Mouse (Mus musculus): ENCODE measurements around the gene Pdss2. TPM values are rescaled to one million over a fixed set of nuclear protein-coding genes. Genes with fewer than 3 reads are reported as not detected.

The Pdss2 gene
- polyA plus RNA-seq, 1 experiment: 5.6 TPM

DNA sequence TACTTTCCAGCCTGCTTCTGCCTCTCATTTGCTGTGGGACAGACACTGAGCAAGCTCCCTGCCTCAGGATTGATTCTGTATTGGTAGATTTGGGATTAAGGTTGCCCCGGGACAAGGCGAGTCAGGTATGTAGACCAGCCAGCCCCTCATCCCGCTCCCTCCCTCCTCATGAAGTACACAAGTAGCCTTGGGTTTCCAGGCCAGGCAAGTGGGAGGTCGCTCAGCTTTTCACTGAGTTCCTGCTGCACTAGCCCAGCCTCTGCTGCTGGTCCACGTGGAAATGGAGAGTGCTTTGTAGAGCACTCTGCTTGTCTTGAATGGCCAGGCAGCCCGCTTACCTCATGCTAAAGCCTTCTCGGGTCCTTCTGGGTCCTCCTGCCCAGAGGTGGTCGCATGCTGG is 268.7 kb downstream of the Pdss2 start:
- DNase-seq: no peak
- Histone ChIP-seq H3K4me3 (replicated peaks; ENCODE audit: extremely low read depth, low read depth, low read length) (no peak overlapping the region), H3K4me1 (ENCODE audit: control insufficient read depth, insufficient read depth, low read length) (peaks cover 2% of the 10 kb centered on the region; the same call in 1 of the 2 replicates)
- 59% methylated on average over 8 of the region's 8 CpGs for WGBS
- TF ChIP-seq CTCF (IDR thresholded peaks at IDR 0.05; ENCODE audit: insufficient read depth, low read length): no peak
- TF ChIP-seq POLR2A (IDR thresholded peaks at IDR 0.05; ENCODE audit: borderline replicate concordance, extremely low read depth, low read depth, low read length): no peak

DNA sequence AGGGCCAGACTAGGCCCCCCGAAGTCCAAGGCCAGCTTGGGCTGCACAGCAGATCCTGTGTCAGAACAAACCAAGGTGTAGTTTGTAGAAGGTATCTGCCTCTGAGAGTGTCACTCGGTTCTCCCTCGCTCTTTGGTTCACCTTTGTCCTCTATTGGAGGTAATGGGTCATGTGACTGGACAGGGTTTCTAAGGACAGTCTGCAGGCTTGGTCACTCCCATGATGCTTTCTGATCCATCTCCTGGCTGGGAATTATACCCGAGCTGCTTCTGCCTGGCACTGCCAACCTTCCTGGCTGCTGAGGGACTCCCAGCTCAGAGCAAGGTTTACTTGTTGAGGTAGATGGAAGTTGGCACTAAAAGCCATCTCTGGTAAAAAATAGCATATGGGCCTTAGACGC is 269.6 kb downstream of the Pdss2 start:
- no peak for DNase-seq
- no peak overlapping the region for H3K4me3 ChIP-seq (replicated peaks; ENCODE audit: extremely low read depth, low read depth, low read length)
- no peak for TF ChIP-seq POLR2A (IDR thresholded peaks at IDR 0.05; ENCODE audit: borderline replicate concordance, extremely low read depth, low read depth, low read length)
- no peak for TF ChIP-seq CTCF (IDR thresholded peaks at IDR 0.05; ENCODE audit: insufficient read depth, low read length)
- WGBS: 68% methylated on average over 5 of the region's 5 CpGs
- H3K4me1 ChIP-seq (ENCODE audit: control insufficient read depth, insufficient read depth, low read length): peaks cover 2% of the 10 kb centered on the region; the same call in 1 of the 2 replicates

DNA sequence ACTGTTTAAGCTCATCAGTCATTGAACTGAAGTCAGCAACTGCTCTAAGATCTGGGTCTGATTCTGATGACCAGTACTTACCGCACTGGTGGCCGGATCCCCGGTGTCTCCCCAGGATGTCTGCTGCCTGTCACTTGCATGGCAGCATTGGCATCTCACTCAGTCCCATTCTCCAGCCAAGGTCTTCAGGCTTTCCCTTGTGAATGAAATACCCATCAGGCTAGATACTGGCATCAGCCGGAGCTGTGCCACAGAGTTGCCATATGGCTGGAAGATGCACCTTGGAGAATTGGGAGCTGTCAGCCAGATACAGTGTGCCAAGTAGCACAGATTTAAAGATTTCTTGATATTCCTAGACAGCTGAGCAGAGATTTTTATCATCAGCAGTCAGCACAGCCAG is 281.3 kb downstream of the Pdss2 start:
- H3K4me1 ChIP-seq (ENCODE audit: control insufficient read depth, insufficient read depth, low read length): no peaks in the 10 kb centered on the region
- no peak overlapping the region for H3K4me3 ChIP-seq (replicated peaks; ENCODE audit: extremely low read depth, low read depth, low read length)
- DNase-seq: no peak
- 97% methylated on average over 4 of the region's 4 CpGs for WGBS
- TF ChIP-seq CTCF (IDR thresholded peaks at IDR 0.05; ENCODE audit: insufficient read depth, low read length): no peak
- TF ChIP-seq POLR2A (IDR thresholded peaks at IDR 0.05; ENCODE audit: borderline replicate concordance, extremely low read depth, low read depth, low read length): no peak

DNA sequence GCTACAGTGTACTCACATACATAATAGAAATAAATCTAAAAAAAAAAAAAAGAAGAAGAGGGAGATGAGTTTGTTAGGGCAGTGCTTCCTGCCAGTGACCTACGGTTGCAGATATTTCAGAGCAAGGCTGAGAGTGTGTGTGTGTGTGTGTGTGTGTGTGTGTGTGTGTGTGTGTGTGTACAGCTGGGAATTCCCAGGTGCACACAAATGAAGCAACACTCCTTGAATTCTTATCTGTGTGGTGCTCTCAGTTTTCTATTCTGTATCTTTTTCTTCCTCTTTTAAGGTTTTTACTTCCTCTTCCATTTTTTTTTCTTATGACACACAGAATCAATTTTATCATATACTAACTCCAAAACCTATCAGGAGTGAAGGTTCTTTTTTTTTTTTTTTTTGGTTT is 283.0 kb downstream of the Pdss2 start:
- TF ChIP-seq POLR2A (IDR thresholded peaks at IDR 0.05; ENCODE audit: borderline replicate concordance, extremely low read depth, low read depth, low read length): no peak
- TF ChIP-seq CTCF (IDR thresholded peaks at IDR 0.05; ENCODE audit: insufficient read depth, low read length): no peak
- 18% methylated on average over 1 of the region's 1 CpGs for WGBS
- Histone ChIP-seq H3K4me1 (ENCODE audit: control insufficient read depth, insufficient read depth, low read length) (no peaks in the 10 kb centered on the region), H3K4me3 (replicated peaks; ENCODE audit: extremely low read depth, low read depth, low read length) (no peak overlapping the region)
- DNase-seq: no peak

DNA sequence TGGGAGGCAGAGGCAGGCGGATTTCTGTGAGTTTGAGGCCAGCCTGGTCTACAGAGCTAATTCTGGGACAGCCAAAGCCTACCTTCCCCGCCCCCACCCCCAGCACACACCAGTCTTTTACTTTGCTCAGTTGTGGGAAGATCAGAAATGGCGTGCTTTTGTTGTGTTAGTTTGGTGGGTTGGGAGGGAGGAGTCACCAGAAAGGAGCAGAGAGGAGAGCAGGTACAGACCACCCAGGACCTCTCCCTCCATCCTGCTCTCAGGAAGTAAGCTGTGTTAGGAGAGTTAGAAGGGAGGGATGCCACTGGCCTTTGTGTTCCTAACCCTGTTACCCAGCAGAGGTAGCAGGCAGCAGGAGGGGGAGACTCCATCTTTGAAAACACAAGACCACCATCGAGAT is 285.8 kb downstream of the Pdss2 start:
- TF ChIP-seq CTCF (IDR thresholded peaks at IDR 0.05; ENCODE audit: insufficient read depth, low read length): no peak
- no peak for TF ChIP-seq POLR2A (IDR thresholded peaks at IDR 0.05; ENCODE audit: borderline replicate concordance, extremely low read depth, low read depth, low read length)
- Histone ChIP-seq H3K4me1 (ENCODE audit: control insufficient read depth, insufficient read depth, low read length) (no peaks in the 10 kb centered on the region), H3K4me3 (replicated peaks; ENCODE audit: extremely low read depth, low read depth, low read length) (no peak overlapping the region)
- WGBS: 62% methylated on average over 4 of the region's 4 CpGs
- no peak for DNase-seq

DNA sequence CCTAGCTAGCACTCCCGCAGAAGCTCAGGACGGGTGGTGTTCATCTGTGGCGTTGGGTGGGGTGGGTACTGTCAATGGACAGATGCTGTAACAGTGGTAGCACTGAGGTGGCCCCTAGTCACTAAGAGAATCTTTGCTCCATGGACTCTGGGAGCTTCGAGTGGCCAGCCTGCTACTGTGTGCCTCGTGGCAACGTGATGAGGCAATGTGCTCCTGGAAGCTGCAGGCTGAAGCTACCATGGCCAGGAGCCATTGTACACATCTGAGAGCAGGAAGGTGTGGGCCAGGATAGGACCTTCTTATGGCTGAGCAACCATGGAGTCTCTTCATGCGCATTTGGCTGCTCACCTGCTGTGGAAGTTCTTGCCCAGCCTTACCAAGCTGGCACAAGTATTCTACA is 287.9 kb downstream of the Pdss2 start:
- no peak for TF ChIP-seq POLR2A (IDR thresholded peaks at IDR 0.05; ENCODE audit: borderline replicate concordance, extremely low read depth, low read depth, low read length)
- no peak for TF ChIP-seq CTCF (IDR thresholded peaks at IDR 0.05; ENCODE audit: insufficient read depth, low read length)

DNA sequence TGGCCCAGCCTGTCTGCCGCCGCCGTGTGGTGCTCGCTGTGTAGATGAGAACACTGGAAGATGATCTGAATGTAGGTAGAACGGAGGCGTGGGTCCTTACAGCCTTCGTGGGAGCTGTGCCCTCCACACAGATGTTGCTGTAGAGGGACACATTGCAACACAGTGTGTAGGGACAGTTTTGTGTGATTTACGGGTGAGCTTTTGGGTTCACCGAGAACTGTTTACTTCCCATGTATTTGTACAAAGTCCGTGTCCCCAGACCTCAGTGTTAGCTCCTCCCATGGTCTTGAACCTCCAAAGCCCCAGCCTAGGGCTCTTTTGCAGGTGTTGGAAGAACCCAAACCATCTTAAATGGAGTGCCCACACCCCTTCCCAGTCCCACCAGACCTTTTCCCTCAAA is 291.7 kb downstream of the Pdss2 start:
- TF ChIP-seq CTCF (IDR thresholded peaks at IDR 0.05; ENCODE audit: insufficient read depth, low read length) (no peak), POLR2A (IDR thresholded peaks at IDR 0.05; ENCODE audit: borderline replicate concordance, extremely low read depth, low read depth, low read length) (no peak)
- H3K4me3 ChIP-seq (replicated peaks; ENCODE audit: extremely low read depth, low read depth, low read length): no peak overlapping the region
- 91% methylated on average over 10 of the region's 10 CpGs for WGBS

More for the DNA sequence above, 287.9 kb downstream of the Pdss2 start:
- no peaks in the 10 kb centered on the region for H3K4me1 ChIP-seq (ENCODE audit: control insufficient read depth, insufficient read depth, low read length)
- no peak for DNase-seq
- H3K4me3 ChIP-seq (replicated peaks; ENCODE audit: extremely low read depth, low read depth, low read length): no peak overlapping the region
- 90% methylated on average over 7 of the region's 7 CpGs for WGBS

More for the DNA sequence above, 291.7 kb downstream of the Pdss2 start:
- no peak for DNase-seq
- H3K4me1 ChIP-seq (ENCODE audit: control insufficient read depth, insufficient read depth, low read length): no peaks in the 10 kb centered on the region; the same call in 1 of the 2 replicates

Other genes starting within 250 kb of the Pdss2 start
- 0.75 and 1.2 TPM in 2 replicates for gene Sobp, start 47.0 kb upstream of the Pdss2 start, polyA plus RNA-seq (2012; rRNA removed)
- gene 9030612E09Rik, start 46.8 kb upstream of the Pdss2 start, polyA plus RNA-seq (2012; rRNA removed): 0.18 and 0.36 TPM in 2 replicates

Data from lung, adult 2 months (tissue).